Mouse (Mus musculus): ENCODE results near the gene Pigq. TPM values are rescaled to one million over a fixed set of nuclear protein-coding genes. Genes with fewer than 3 reads are reported as not detected.

Gene Pigq
- polyA plus RNA-seq, 1 experiment = 46.3 TPM

DNA sequence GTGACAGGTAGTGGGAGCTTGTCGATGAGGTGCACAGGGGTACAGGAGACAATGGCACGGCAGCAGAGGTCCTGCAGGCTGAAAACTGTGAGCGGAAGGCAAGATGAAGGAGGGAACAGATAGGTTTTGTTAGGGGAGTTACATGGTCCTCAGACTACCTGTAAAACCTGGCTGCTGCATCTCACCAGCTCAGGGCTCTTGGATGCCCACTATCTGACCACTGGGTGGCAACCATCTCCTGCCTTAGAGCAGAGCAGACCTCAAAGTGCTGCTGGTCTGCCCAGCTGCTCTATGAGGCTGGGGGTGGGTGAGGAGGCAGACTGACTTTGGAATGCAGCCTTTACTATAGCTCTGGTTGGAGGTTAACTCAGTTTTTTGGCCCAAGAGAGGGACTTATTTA lies 60.9 kb downstream of the Pigq start:
- TF ChIP-seq MYOG (IDR thresholded peaks at IDR 0.05; ENCODE audit: control insufficient read depth in 1 of 3, insufficient read depth in 1 of 3, insufficient read length in 2 of 3, low read depth in 2 of 3) (no peak), CEBPB (IDR thresholded peaks at IDR 0.05; ENCODE audit: insufficient read depth, poor library complexity, severe bottlenecking) (no peak), POLR2AphosphoS2 (IDR thresholded peaks at IDR 0.05; ENCODE audit: insufficient read length, low read depth) (peak; percentile 27)
- H3K27me3 ChIP-seq (ENCODE audit: control insufficient read depth, insufficient read depth, insufficient read length) = no peaks in the 10 kb centered on the region
- H3K4me3 ChIP-seq = no peak overlapping the region
- H3K4me2 ChIP-seq (ENCODE audit: low read depth) = no peak overlapping the region
- no peaks in the 10 kb centered on the region for H3K36me3 ChIP-seq (ENCODE audit: control insufficient read depth, insufficient read depth)
- no peaks in the 10 kb centered on the region for H3K79me2 ChIP-seq (ENCODE audit: control insufficient read depth, insufficient read depth)
- no peak overlapping the region for H3ac ChIP-seq (ENCODE audit: control insufficient read depth, insufficient read length)

DNA sequence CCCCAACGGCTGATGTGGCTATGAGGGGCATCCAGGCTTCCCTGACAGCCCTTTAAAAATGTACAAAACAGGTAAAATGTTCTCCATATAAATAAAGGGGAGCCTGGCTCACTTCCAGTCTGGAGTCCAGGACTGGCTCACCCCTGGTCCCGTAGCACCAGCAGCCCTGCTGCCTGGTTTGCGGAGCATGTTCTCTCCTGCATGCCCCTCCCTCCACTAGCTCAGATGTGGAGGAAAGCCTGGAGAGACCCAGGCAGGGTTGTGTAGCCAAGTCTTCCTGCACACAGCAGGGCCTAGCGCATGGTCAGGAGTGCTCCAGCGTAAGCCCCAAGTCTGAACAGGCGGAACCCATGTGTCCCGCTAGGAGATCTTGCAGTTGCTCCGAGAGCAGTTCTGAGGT lies 61.5 kb downstream of the Pigq start:
- no peak for TF ChIP-seq MAX (IDR thresholded peaks at IDR 0.05; ENCODE audit: low read depth)
- no peak for TF ChIP-seq SRF (IDR thresholded peaks at IDR 0.05; ENCODE audit: control insufficient read depth, insufficient read length, low read depth)
- TF ChIP-seq CEBPB (IDR thresholded peaks at IDR 0.05; ENCODE audit: insufficient read depth, poor library complexity, severe bottlenecking) = no peak
- TF ChIP-seq POLR2A (IDR thresholded peaks at IDR 0.05; ENCODE audit: insufficient read length, low read depth) = no peak
- TF ChIP-seq POLR2AphosphoS2 (IDR thresholded peaks at IDR 0.05; ENCODE audit: insufficient read length, low read depth) = no peak
- TF ChIP-seq USF1 (IDR thresholded peaks at IDR 0.05; ENCODE audit: low read depth) = no peak
- no peak for TF ChIP-seq REST (IDR thresholded peaks at IDR 0.05; ENCODE audit: insufficient read depth, insufficient read length)
- TF ChIP-seq TCF12 (IDR thresholded peaks at IDR 0.05; ENCODE audit: insufficient read depth, poor library complexity, severe bottlenecking) = no peak
- TF ChIP-seq MYOD1 (IDR thresholded peaks at IDR 0.05; ENCODE audit: control insufficient read depth in 1 of 3, insufficient read length in 2 of 3, low read depth in 2 of 3) = no peak
- TF ChIP-seq MYOG (IDR thresholded peaks at IDR 0.05; ENCODE audit: control insufficient read depth in 1 of 3, insufficient read depth in 1 of 3, insufficient read length in 2 of 3, low read depth in 2 of 3) = no peak
- TF ChIP-seq E2F4 (IDR thresholded peaks at IDR 0.05; ENCODE audit: insufficient read depth) = no peak
- no peak for TF ChIP-seq TCF3 (IDR thresholded peaks at IDR 0.05; ENCODE audit: insufficient read length, low read depth)
- no peaks in the 10 kb centered on the region for H3K27me3 ChIP-seq (ENCODE audit: control insufficient read depth, insufficient read depth, insufficient read length)
- no peaks in the 10 kb centered on the region for H3K36me3 ChIP-seq (ENCODE audit: control insufficient read depth, insufficient read depth)

DNA sequence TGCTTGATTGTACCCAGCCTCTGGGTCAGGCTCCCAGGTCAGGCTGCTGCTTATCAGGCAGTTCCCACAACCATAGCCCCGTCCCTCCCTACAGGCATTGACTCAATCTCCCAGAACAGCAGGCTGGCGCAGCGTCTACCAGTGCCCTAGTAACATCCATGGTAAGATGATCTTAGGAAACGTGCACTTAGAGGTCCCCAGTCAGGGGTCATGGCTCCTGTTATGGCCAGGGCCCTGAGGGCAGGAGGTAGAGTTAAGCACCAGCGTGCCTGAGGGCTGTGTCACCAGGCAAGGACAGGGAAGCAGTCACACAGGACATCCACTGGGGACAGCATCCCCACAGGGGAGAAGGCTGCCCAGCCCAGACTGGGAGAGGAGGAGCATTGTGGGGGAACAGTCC lies 62.4 kb downstream of the Pigq start:
- no peaks in the 10 kb centered on the region for H3K27me3 ChIP-seq (ENCODE audit: control insufficient read depth, insufficient read depth, insufficient read length)
- TF ChIP-seq TCF12 (IDR thresholded peaks at IDR 0.05; ENCODE audit: insufficient read depth, poor library complexity, severe bottlenecking) (no peak), MYOG (IDR thresholded peaks at IDR 0.05; ENCODE audit: control insufficient read depth in 1 of 3, insufficient read depth in 1 of 3, insufficient read length in 2 of 3, low read depth in 2 of 3) (no peak), MYOD1 (IDR thresholded peaks at IDR 0.05; ENCODE audit: control insufficient read depth in 1 of 3, insufficient read length in 2 of 3, low read depth in 2 of 3) (no peak), TCF3 (IDR thresholded peaks at IDR 0.05; ENCODE audit: insufficient read length, low read depth) (no peak), REST (IDR thresholded peaks at IDR 0.05; ENCODE audit: insufficient read depth, insufficient read length) (no peak), POLR2A (IDR thresholded peaks at IDR 0.05; ENCODE audit: insufficient read length, low read depth) (peak; percentile 27), CEBPB (IDR thresholded peaks at IDR 0.05; ENCODE audit: insufficient read depth, poor library complexity, severe bottlenecking) (no peak), E2F4 (IDR thresholded peaks at IDR 0.05; ENCODE audit: insufficient read depth) (no peak), POLR2AphosphoS2 (IDR thresholded peaks at IDR 0.05; ENCODE audit: insufficient read length, low read depth) (peak; percentile 66), USF1 (IDR thresholded peaks at IDR 0.05; ENCODE audit: low read depth) (no peak)
- H3ac ChIP-seq (ENCODE audit: control insufficient read depth, insufficient read length) = no peak overlapping the region
- no peaks in the 10 kb centered on the region for H3K79me2 ChIP-seq (ENCODE audit: control insufficient read depth, insufficient read depth)
- H3K36me3 ChIP-seq (ENCODE audit: control insufficient read depth, insufficient read depth) = no peaks in the 10 kb centered on the region
- H3K4me3 ChIP-seq = no peak overlapping the region
- no peak overlapping the region for H3K4me2 ChIP-seq (ENCODE audit: low read depth)

More for the DNA sequence above, 61.5 kb downstream of the Pigq start:
- H3ac ChIP-seq (ENCODE audit: control insufficient read depth, insufficient read length) = no peak overlapping the region
- no peak overlapping the region for H3K4me2 ChIP-seq (ENCODE audit: low read depth)
- no peaks in the 10 kb centered on the region for H3K79me2 ChIP-seq (ENCODE audit: control insufficient read depth, insufficient read depth)
- no peak overlapping the region for H3K4me3 ChIP-seq

DNA sequence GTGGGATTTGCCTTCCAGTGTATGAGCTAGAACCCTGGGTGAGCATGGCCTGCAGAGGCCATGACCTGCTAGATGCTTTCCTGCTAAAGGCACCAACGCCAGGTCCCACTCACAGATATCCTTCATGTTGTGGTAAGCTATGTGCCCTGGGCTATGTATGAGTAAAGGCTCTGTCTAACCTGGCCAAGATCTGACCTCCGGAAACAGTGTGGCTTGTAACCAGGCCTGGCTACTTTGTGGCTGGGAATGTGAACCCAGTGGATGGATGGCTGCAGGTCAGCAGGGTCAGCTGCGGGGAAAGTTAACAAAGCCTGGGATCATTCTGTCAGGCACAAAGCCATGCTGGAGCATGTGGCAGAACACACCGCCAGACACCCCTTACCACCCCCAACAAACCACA lies 63.0 kb downstream of the Pigq start:
- TF ChIP-seq USF1 (IDR thresholded peaks at IDR 0.05; ENCODE audit: low read depth) (no peak), TCF12 (IDR thresholded peaks at IDR 0.05; ENCODE audit: insufficient read depth, poor library complexity, severe bottlenecking) (no peak), MYOG (IDR thresholded peaks at IDR 0.05; ENCODE audit: control insufficient read depth in 1 of 3, insufficient read depth in 1 of 3, insufficient read length in 2 of 3, low read depth in 2 of 3) (no peak), E2F4 (IDR thresholded peaks at IDR 0.05; ENCODE audit: insufficient read depth) (no peak), MYOD1 (IDR thresholded peaks at IDR 0.05; ENCODE audit: control insufficient read depth in 1 of 3, insufficient read length in 2 of 3, low read depth in 2 of 3) (no peak), MAX (IDR thresholded peaks at IDR 0.05; ENCODE audit: low read depth) (no peak)
- no peak overlapping the region for H3ac ChIP-seq (ENCODE audit: control insufficient read depth, insufficient read length)
- H3K4me3 ChIP-seq = no peak overlapping the region
- H3K4me2 ChIP-seq (ENCODE audit: low read depth) = no peak overlapping the region
- H3K36me3 ChIP-seq (ENCODE audit: control insufficient read depth, insufficient read depth) = no peaks in the 10 kb centered on the region
- H3K79me2 ChIP-seq (ENCODE audit: control insufficient read depth, insufficient read depth) = no peaks in the 10 kb centered on the region
- no peaks in the 10 kb centered on the region for H3K27me3 ChIP-seq (ENCODE audit: control insufficient read depth, insufficient read depth, insufficient read length)

DNA sequence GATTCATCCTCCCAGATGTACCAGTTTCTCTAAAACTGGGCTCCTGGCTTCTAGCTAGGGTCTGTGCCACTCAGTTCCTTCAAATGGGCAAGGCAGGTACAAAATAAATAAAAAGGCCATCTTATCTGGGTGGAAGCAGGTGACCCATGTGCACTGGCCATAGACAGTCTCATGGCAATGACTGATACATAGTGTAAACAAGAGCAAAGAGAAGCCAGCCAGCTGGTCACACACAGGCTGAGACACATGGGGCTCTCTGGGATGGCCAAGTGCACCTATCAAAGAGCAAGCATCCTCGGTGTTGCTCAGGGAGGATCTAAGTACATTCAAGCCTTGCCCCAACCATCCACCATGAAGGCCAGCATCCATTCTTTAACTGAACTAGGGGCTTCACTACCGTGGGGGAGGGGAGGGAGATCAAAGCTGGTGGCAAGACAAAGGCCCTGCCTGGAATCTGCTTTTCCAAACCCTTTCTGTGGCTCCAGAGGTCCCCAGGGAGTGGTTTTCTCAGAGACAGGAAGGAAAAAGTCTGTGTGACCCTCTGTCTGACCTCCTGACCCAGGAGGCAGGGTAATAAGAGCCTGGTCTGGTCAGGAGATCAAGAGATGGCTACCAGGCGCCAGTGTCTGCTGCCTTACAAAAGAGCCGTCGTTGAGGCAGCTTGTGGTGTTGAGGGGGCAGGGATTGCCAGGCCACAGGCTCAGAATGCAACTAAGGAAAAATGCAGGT lies 63.7 kb downstream of the Pigq start:
- no peaks in the 10 kb centered on the region for H3K27me3 ChIP-seq (ENCODE audit: control insufficient read depth, insufficient read depth, insufficient read length)
- H3K79me2 ChIP-seq (ENCODE audit: control insufficient read depth, insufficient read depth) = peaks cover 3% of the 10 kb centered on the region
- no peaks in the 10 kb centered on the region for H3K36me3 ChIP-seq (ENCODE audit: control insufficient read depth, insufficient read depth)
- no peak overlapping the region for H3K4me2 ChIP-seq (ENCODE audit: low read depth)
- H3ac ChIP-seq (ENCODE audit: control insufficient read depth, insufficient read length) = no peak overlapping the region
- H3K4me3 ChIP-seq = no peak overlapping the region
- TF ChIP-seq POLR2A (IDR thresholded peaks at IDR 0.05; ENCODE audit: insufficient read length, low read depth) (no peak), POLR2AphosphoS2 (IDR thresholded peaks at IDR 0.05; ENCODE audit: insufficient read length, low read depth) (peak; percentile 23)

Measured in myocyte (in vitro differentiated cells).